Mouse (Mus musculus) small intestine, adult 2 months (tissue): ENCODE data around the gene Lrrc61.

ENCODE experiments used
- CTCF ChIP-seq: fragments of 200-500 bp; IDR thresholded peaks from 2 replicates; pipeline ENCODE4 v1.5.1; 2012; ENCODE audit warnings: low read depth, mild to moderate bottlenecking, control low read depth, inconsistent platforms, low read length, moderate library complexity, mixed read lengths; ENCODE audit not compliant: insufficient replicate concordance, insufficient read length; ENCODE audit errors: extremely low read depth
- POLR2A ChIP-seq: fragments of 200-500 bp; IDR thresholded peaks from 2 replicates; pipeline ENCODE4 v1.6.1; 2012; ENCODE audit warnings: low read depth, mild to moderate bottlenecking, control low read depth, inconsistent platforms, low read length, moderate library complexity

- TF ChIP-seq CTCF: no peak
- no peak for TF ChIP-seq POLR2A
These were observed 23.7 kb upstream of the Lrrc61 start for GRCm38 (mm10) chr6:48530862-48531261.
